Mouse (Mus musculus) liver, adult 2 months (tissue): Measurements from ENCODE around the gene Zdhhc5. TPM values are rescaled to one million over a fixed set of nuclear protein-coding genes. Genes with fewer than 3 reads are reported as not detected.
A peak's percentile ranks its signal among the peaks of the same experiment; 100 is the strongest.

ENCODE experiments used
- DNase-seq: peaks from one replicate; pipeline ENCODE4 v3.0.0-alpha.2; 2011; ENCODE audit warnings: low read depth, low spot score; ENCODE audit errors: extremely low read depth
- H3K27ac ChIP-seq: fragments of 200-500 bp; replicated peaks from 2 replicates; pipeline ENCODE4 v1.5.1; 2012; ENCODE audit warnings: low read depth, mild to moderate bottlenecking, control low read depth, inconsistent platforms, low read length; ENCODE audit not compliant: insufficient read depth
- H3K27me3 ChIP-seq: fragments of 200-500 bp; 2 replicates; pipeline ENCODE4 v1.6.1; 2012; ENCODE audit warnings: mild to moderate bottlenecking, moderate library complexity, low read length, inconsistent platforms; ENCODE audit not compliant: control insufficient read depth, insufficient read depth
- H3K36me3 ChIP-seq: fragments of 200-500 bp; 2 replicates; pipeline ENCODE4 v1.6.1; 2012; ENCODE audit warnings: low read length, inconsistent platforms; ENCODE audit not compliant: control insufficient read depth, insufficient read depth
- H3K4me1 ChIP-seq: fragments of 200-500 bp; 2 replicates; pipeline ENCODE4 v1.6.1; 2011; ENCODE audit warnings: low read length; ENCODE audit not compliant: control insufficient read depth, insufficient read depth
- H3K4me3 ChIP-seq: fragments of 200-500 bp; 2 replicates; pipeline ENCODE4 v1.5.1; 2011; ENCODE audit warnings: low read depth, mild to moderate bottlenecking, control low read depth, low read length, moderate library complexity; ENCODE audit not compliant: insufficient read depth
- H3K79me2 ChIP-seq: fragments of 200-500 bp; 2 replicates; pipeline ENCODE4 v1.6.1; 2012; ENCODE audit warnings: inconsistent platforms, mild to moderate bottlenecking, low read length, moderate library complexity; ENCODE audit not compliant: control insufficient read depth, insufficient read depth
- H3K9ac ChIP-seq: fragments of 200-500 bp; 2 replicates; pipeline ENCODE4 v1.6.1; 2012; ENCODE audit warnings: low read depth, mild to moderate bottlenecking, control low read depth, inconsistent platforms, low read length
- CTCF ChIP-seq: fragments of 200-500 bp; IDR thresholded peaks from 2 replicates; pipeline ENCODE4 v1.5.1; 2011; ENCODE audit warnings: low read depth, low read length, control low read depth
- POLR2A ChIP-seq: fragments of 200-500 bp; IDR thresholded peaks from 2 replicates; pipeline ENCODE4 v1.6.1; 2011; ENCODE audit warnings: low read length, control low read depth; ENCODE audit not compliant: insufficient read depth; ENCODE audit errors: extremely low read depth
- WGBS: fragments of 180-500 bp; shearing (Covaris S2); methylation state at CpG from one replicate; pipeline ENCODE4 v1.1.7; 2018; 5-methylcytosine and 5-hydroxymethylcytosine counted together
- polyA plus RNA-seq: library from polyadenylated mRNA; depleted of rRNA; stranded (reverse); fragments of >200 nt; gene quantifications from 2 replicates; pipeline ENCODE4 v1.2.3, GENCODE M21; 2012
- total RNA-seq: library from RNA; depleted of rRNA; stranded (reverse); fragments of >200 nt; gene quantifications from 2 replicates; pipeline ENCODE4 v1.2.3, GENCODE M21; 2014

Gene Zdhhc5
- total and polyA plus RNA-seq, 2 experiments = 21.9 to 36.1 TPM

GRCm38 (mm10) chr2:84758542-84759127, 43.7 kb upstream of the Zdhhc5 start:
- DNase-seq = peak; percentile 72
- no peak overlapping the region for H3K9ac ChIP-seq

GRCm38 (mm10) chr2:84757026-84757682, 42.2 kb upstream of the Zdhhc5 start:
- Histone ChIP-seq H3K9ac (no peak overlapping the region), H3K36me3 (no peaks in the 10 kb centered on the region), H3K79me2 (no peaks in the 10 kb centered on the region), H3K4me3 (no peak overlapping the region), H3K4me1 (peaks cover 18% of the 10 kb centered on the region), H3K27ac (peak overlapping the region; percentile 98), H3K27me3 (no peaks in the 10 kb centered on the region)
- no peak for DNase-seq
- TF ChIP-seq POLR2A (no peak), CTCF (no peak)
- 80% methylated on average over 7 of the region's 7 CpGs for WGBS

More at GRCm38 (mm10) chr2:84758542-84759127, 43.7 kb upstream of the Zdhhc5 start:
- Histone ChIP-seq H3K79me2 (no peaks in the 10 kb centered on the region), H3K36me3 (no peaks in the 10 kb centered on the region), H3K27ac (no peak overlapping the region), H3K27me3 (no peaks in the 10 kb centered on the region), H3K4me3 (no peak overlapping the region), H3K4me1 (peaks cover 29% of the 10 kb centered on the region)
- TF ChIP-seq CTCF (peak; percentile 51), POLR2A (no peak)
- WGBS = 0% methylated on average over 2 of the region's 2 CpGs

DNA sequence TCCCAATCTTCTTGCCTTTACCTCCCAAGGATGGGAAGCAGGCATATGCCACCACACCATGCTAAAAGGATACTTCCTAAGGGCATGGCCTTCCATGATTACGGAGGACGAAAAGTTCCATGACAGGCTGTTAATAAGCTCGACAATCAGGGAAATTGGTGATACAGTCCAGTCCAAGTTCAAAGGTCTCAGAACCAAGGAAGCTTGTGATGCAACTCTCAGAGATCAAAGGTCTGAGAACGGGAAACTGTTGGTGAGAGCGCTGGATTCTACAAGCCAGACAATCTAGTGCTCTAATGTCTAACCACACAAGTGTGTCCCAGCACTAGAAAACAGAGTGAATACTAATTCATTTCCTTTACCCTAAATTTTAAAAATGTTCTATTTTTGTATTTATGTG, 41.3 kb upstream of the Zdhhc5 start:
- Histone ChIP-seq H3K79me2 (no peaks in the 10 kb centered on the region), H3K4me3 (peak overlapping the region; percentile 40), H3K36me3 (no peaks in the 10 kb centered on the region), H3K27ac (peak overlapping the region; percentile 100), H3K4me1 (peaks cover 16% of the 10 kb centered on the region), H3K27me3 (no peaks in the 10 kb centered on the region), H3K9ac (peak overlapping the region; percentile 78)
- 6% methylated on average over 5 of the region's 5 CpGs for WGBS
- peak; percentile 98 for DNase-seq
- TF ChIP-seq POLR2A = no peak

DNA sequence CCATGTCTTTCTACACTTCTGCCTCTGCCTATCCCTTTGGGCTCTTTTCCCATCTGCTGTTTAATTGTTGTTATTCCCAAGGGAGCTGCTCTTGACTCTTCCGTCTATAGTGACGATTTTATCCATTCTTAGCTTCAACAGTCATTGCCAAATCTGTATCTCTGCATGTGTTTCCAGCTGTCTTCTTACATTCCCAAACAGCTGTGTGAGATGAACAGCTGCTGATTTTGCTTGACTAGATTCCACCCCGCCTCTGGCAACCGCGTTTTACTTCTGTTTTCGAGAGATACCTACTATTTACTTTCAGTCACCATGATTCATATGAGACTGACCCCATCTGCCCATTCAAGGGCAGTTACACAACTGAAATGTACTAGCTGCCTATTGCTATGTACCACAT, 35.1 kb upstream of the Zdhhc5 start:
- H3K27ac ChIP-seq = no peak overlapping the region
- H3K27me3 ChIP-seq = no peaks in the 10 kb centered on the region
- no peak overlapping the region for H3K9ac ChIP-seq
- 46% methylated on average over 6 of the region's 6 CpGs for WGBS
- TF ChIP-seq POLR2A (no peak), CTCF (no peak)
- no peak overlapping the region for H3K4me3 ChIP-seq
- DNase-seq = no peak
- H3K4me1 ChIP-seq = peaks cover 2% of the 10 kb centered on the region
- no peaks in the 10 kb centered on the region for H3K36me3 ChIP-seq
- H3K79me2 ChIP-seq = no peaks in the 10 kb centered on the region

DNA sequence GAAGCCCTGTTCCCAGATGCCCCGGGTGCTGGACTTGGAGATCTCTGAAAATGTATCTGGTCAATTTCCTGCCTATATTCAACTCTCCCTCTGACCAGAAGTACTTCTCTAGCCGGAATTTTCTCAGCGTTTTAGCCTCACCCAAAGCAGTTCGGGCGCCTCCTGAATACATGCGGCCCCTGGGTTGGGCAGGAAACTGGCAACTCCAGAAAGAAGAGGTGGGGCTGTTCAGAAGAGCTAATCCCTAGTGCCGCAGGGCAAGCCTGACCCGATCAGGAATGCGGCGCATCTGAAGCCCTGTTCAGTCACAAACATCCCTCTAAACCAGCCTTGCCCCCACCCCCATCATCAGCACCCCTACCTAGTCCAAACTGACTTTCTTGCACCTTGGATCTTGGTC, 29.1 kb upstream of the Zdhhc5 start:
- Histone ChIP-seq H3K9ac (peak overlapping the region; percentile 74), H3K79me2 (0 out of 2 replicates have a peak, but pooled peaks cover 3% of the 10 kb centered on the region), H3K27me3 (no peaks in the 10 kb centered on the region), H3K4me3 (peak overlapping the region; percentile 66), H3K36me3 (no peaks in the 10 kb centered on the region), H3K4me1 (peaks cover 11% of the 10 kb centered on the region), H3K27ac (peak overlapping the region; percentile 88)
- no peak for DNase-seq
- 15% methylated on average over 10 of the region's 10 CpGs for WGBS
- TF ChIP-seq POLR2A (no peak), CTCF (no peak)

GRCm38 (mm10) chr2:84743561-84743960, 28.6 kb upstream of the Zdhhc5 start, which contains the start of gene Gm19426:
Gene Gm19426, minus strand, starts transcription at chr2:84743655.
- WGBS = 2% methylated on average over 23 of the region's 25 CpGs
- H3K4me3 ChIP-seq = peak within 1 kb of the TSS; percentile 66
- no peaks in the 10 kb centered on the region for H3K36me3 ChIP-seq
- H3K9ac ChIP-seq = peak within 1 kb of the TSS; percentile 74
- peaks cover 11% of the 10 kb centered on the region for H3K4me1 ChIP-seq
- DNase-seq = peak; percentile 72
- H3K27ac ChIP-seq = peak within 1 kb of the TSS; percentile 88
- H3K27me3 ChIP-seq = no peaks in the 10 kb centered on the region
- TF ChIP-seq CTCF (no peak), POLR2A (peak; percentile 41; the same call in 1 of the 2 replicates)
- 0 out of 2 replicates have a peak, but pooled peaks cover 3% of the 10 kb centered on the region for H3K79me2 ChIP-seq
